Mouse (Mus musculus): Measurements from ENCODE around the gene AV320801. TPM values are rescaled to one million over a fixed set of nuclear protein-coding genes. Genes with fewer than 3 reads are reported as not detected.
"Not testable (repeated sequence)": the region's sequence is repeated elsewhere in the genome, so short reads cannot be mapped to it uniquely, and the experiment has no call there.

The AV320801 gene
- polyA plus RNA-seq (2015; fragmentation: Nextera tagmentation; extraction: Ambion mirVana), result not detected in 2 replicates

- not testable (repeated sequence) for ATAC-seq (replicated peaks); H3K4me1 ChIP-seq
- 98% methylated on average over 5 of the region's 14 CpGs for WGBS
Observed at GRCm38 (mm10) chrX:135494288-135494687, at the start of gene AV320801. Gene AV320801, plus strand, starts transcription at chrX:135494588.

DNA sequence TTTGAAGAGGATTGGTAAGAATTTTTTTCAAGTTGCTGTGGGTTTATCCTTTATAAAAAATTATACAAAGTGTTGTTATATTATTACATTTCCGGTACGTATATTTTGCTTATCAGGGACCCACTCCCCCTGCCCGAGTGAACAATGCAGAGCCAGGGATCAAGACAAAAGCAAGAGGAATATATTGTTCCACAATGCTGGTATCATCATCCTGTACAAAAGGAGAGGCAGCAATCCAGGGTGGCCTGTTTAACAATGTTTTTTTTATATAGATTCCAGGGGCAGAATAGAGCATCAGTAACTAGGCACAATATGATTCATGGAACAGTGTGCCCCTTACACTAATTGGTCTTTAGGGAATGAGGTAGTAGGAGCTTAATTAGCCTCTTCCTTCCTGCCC, 30.2 kb upstream of the AV320801 start:
- H3K9ac ChIP-seq; H3K36me3 ChIP-seq (replicated peaks); H3K9me3 ChIP-seq; H3K27ac ChIP-seq; H3K27me3 ChIP-seq (replicated peaks); H3K4me2 ChIP-seq; ATAC-seq (replicated peaks); H3K4me1 ChIP-seq; H3K4me3 ChIP-seq: not testable (repeated sequence)
- WGBS, result no CpG with 5 or more reads among the region's 3 CpGs

More at GRCm38 (mm10) chrX:135494288-135494687, at the start of gene AV320801:
- not testable (repeated sequence) for H3K9ac ChIP-seq; H3K4me3 ChIP-seq; H3K4me2 ChIP-seq; H3K36me3 ChIP-seq (replicated peaks); H3K9me3 ChIP-seq; H3K27me3 ChIP-seq (replicated peaks); H3K27ac ChIP-seq

DNA sequence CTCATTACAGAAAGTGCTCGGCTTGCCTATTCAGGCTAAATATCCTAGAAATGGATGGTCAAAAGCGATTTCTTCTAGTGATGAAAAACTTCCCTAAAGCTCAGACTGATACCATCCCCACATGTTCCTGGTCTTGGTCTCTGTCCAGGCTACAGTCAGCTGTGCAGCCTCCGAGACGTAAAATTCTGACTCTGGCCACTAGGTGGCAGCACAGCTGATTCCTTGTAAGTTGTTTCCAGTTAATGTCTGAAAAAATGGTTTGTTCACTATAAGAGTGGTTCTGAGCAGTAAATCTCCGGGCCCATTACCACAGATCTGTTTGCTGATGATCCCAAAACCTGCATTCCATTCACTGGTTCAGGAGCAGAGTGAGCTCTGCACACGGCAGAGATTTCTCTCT, 12.5 kb upstream of the AV320801 start:
- H3K4me3 ChIP-seq; H3K9me3 ChIP-seq; H3K4me1 ChIP-seq; H3K4me2 ChIP-seq; H3K9ac ChIP-seq; H3K36me3 ChIP-seq (replicated peaks); H3K27me3 ChIP-seq (replicated peaks); H3K27ac ChIP-seq; ATAC-seq (replicated peaks): not testable (repeated sequence)
- no CpG with 5 or more reads among the region's 6 CpGs for WGBS

GRCm38 (mm10) chrX:135483183-135483582, 11.2 kb upstream of the AV320801 start:
- not testable (repeated sequence) for H3K4me1 ChIP-seq; H3K4me2 ChIP-seq; H3K27ac ChIP-seq; ATAC-seq (replicated peaks); H3K27me3 ChIP-seq (replicated peaks); H3K36me3 ChIP-seq (replicated peaks); H3K9me3 ChIP-seq; H3K4me3 ChIP-seq; H3K9ac ChIP-seq
- WGBS, result no CpG with 5 or more reads among the region's 3 CpGs

Other genes starting within 250 kb of the AV320801 start
- gene Pramel3, start 192.3 kb upstream of the AV320801 start, polyA plus RNA-seq (2015; fragmentation: Nextera tagmentation; extraction: Ambion mirVana), result not detected in 2 replicates
- not detected in 2 replicates for gene Gm5128, start 121.3 kb upstream of the AV320801 start, polyA plus RNA-seq (2015; fragmentation: Nextera tagmentation; extraction: Ambion mirVana)
- 0.05 TPM in 1 of 2 replicates, not detected in the other for gene Gm7903, start 60.8 kb upstream of the AV320801 start, polyA plus RNA-seq (2015; fragmentation: Nextera tagmentation; extraction: Ambion mirVana)
- gene Nxf7, start 104.2 kb downstream of the AV320801 start, polyA plus RNA-seq (2015; fragmentation: Nextera tagmentation; extraction: Ambion mirVana), result not detected in 2 replicates
- gene Prame, start 133.1 kb downstream of the AV320801 start, polyA plus RNA-seq (2015; fragmentation: Nextera tagmentation; extraction: Ambion mirVana), result not detected in 2 replicates
- not detected in 2 replicates for gene Tcp11x2, start 199.2 kb downstream of the AV320801 start, polyA plus RNA-seq (2015; fragmentation: Nextera tagmentation; extraction: Ambion mirVana)
- gene Tmsb15a, start 230.7 kb downstream of the AV320801 start, polyA plus RNA-seq (2015; fragmentation: Nextera tagmentation; extraction: Ambion mirVana), result not detected in 2 replicates
- gene Armcx5, start 248.1 kb downstream of the AV320801 start, polyA plus RNA-seq (2015; fragmentation: Nextera tagmentation; extraction: Ambion mirVana), result 12.5 and 12.8 TPM in 2 replicates
- 240 and 271 TPM in 2 replicates for gene Gprasp1, start 248.1 kb downstream of the AV320801 start, polyA plus RNA-seq (2015; fragmentation: Nextera tagmentation; extraction: Ambion mirVana)